Mouse (Mus musculus) bone marrow macrophage, adult 2 months (primary cell): ENCODE measurements around the gene Otoa. TPM values are rescaled to one million over a fixed set of nuclear protein-coding genes. Genes with fewer than 3 reads are reported as not detected.

Experiments
- H3K27ac ChIP-seq: 2 replicates; pipeline ENCODE4 v1.5.1; 2012; ENCODE audit warnings: low read depth, low read length; ENCODE audit not compliant: insufficient read depth
- H3K4me1 ChIP-seq: 2 replicates; pipeline ENCODE4 v1.6.1; 2012; ENCODE audit warnings: low read length; ENCODE audit not compliant: control insufficient read depth, insufficient read depth
- H3K4me3 ChIP-seq: 2 replicates; pipeline ENCODE4 v1.5.1; 2012; ENCODE audit warnings: mild to moderate bottlenecking, low read length, moderate library complexity; ENCODE audit not compliant: insufficient read depth
- CTCF ChIP-seq: IDR thresholded peaks from 2 replicates; pipeline ENCODE4 v1.5.1; 2012; ENCODE audit warnings: low read depth, mild to moderate bottlenecking, low read length, moderate library complexity
- POLR2A ChIP-seq: IDR thresholded peaks from 2 replicates; pipeline ENCODE4 v1.6.1; 2012; ENCODE audit warnings: mild to moderate bottlenecking, low read depth, low read length, borderline replicate concordance
- polyA plus RNA-seq: library from polyadenylated mRNA; stranded (reverse); fragments of >200 nt; gene quantifications from 2 replicates; pipeline ENCODE4 v1.2.4, GENCODE M21; 2012; ENCODE audit not compliant: missing spikeins, insufficient read depth, insufficient read length

Gene Otoa
- polyA plus RNA-seq, 1 experiment = not detected

- H3K27ac ChIP-seq = peak overlapping the region; percentile 98
- TF ChIP-seq CTCF (no peak), POLR2A (no peak)
- H3K4me1 ChIP-seq = peaks cover 39% of the 10 kb centered on the region
- H3K4me3 ChIP-seq = peak overlapping the region; percentile 53
Observed at GRCm38 (mm10) chr7:121075416-121075815, 6.0 kb upstream of the Otoa start.

GRCm38 (mm10) chr7:121077311-121077710 is 4.1 kb upstream of the Otoa start:
- TF ChIP-seq CTCF (no peak), POLR2A (no peak)
- Histone ChIP-seq H3K27ac (no peak overlapping the region), H3K4me1 (peaks cover 21% of the 10 kb centered on the region), H3K4me3 (no peak overlapping the region)

GRCm38 (mm10) chr7:121077829-121078228 is 3.6 kb upstream of the Otoa start:
- H3K4me3 ChIP-seq = no peak overlapping the region
- peaks cover 21% of the 10 kb centered on the region for H3K4me1 ChIP-seq
- TF ChIP-seq CTCF = no peak
- TF ChIP-seq POLR2A = no peak
- H3K27ac ChIP-seq = no peak overlapping the region

- TF ChIP-seq CTCF (no peak), POLR2A (no peak)
- peaks cover 12% of the 10 kb centered on the region for H3K4me1 ChIP-seq
- H3K27ac ChIP-seq = no peak overlapping the region
- H3K4me3 ChIP-seq = no peak overlapping the region
Observed at GRCm38 (mm10) chr7:121081816-121082215, 366 bp downstream of the Otoa start.

GRCm38 (mm10) chr7:121082949-121083513 is 1.6 kb downstream of the Otoa start:
- peaks cover 8% of the 10 kb centered on the region for H3K4me1 ChIP-seq
- TF ChIP-seq POLR2A (no peak), CTCF (no peak)
- no peak overlapping the region for H3K27ac ChIP-seq
- H3K4me3 ChIP-seq = no peak overlapping the region

- Histone ChIP-seq H3K4me3 (no peak overlapping the region), H3K4me1 (peaks cover 6% of the 10 kb centered on the region), H3K27ac (no peak overlapping the region)
- TF ChIP-seq CTCF (no peak), POLR2A (no peak)
Observed at GRCm38 (mm10) chr7:121084840-121085453, 3.5 kb downstream of the Otoa start.

GRCm38 (mm10) chr7:121085500-121085899 is 4.0 kb downstream of the Otoa start:
- Histone ChIP-seq H3K4me1 (peaks cover 6% of the 10 kb centered on the region), H3K4me3 (no peak overlapping the region), H3K27ac (no peak overlapping the region)
- TF ChIP-seq CTCF (no peak), POLR2A (no peak)

- TF ChIP-seq CTCF (peak; percentile 9; the same call in 1 of the 2 replicates), POLR2A (no peak)
- H3K27ac ChIP-seq = no peak overlapping the region
- peaks cover 6% of the 10 kb centered on the region for H3K4me1 ChIP-seq
- no peak overlapping the region for H3K4me3 ChIP-seq
Observed at GRCm38 (mm10) chr7:121088745-121089144, 7.3 kb downstream of the Otoa start.

GRCm38 (mm10) chr7:121090748-121091147 is 9.3 kb downstream of the Otoa start:
- H3K27ac ChIP-seq = no peak overlapping the region
- no peak overlapping the region for H3K4me3 ChIP-seq
- H3K4me1 ChIP-seq = peaks cover 3% of the 10 kb centered on the region
- no peak for TF ChIP-seq POLR2A
- no peak for TF ChIP-seq CTCF

- no peak overlapping the region for H3K27ac ChIP-seq
- H3K4me1 ChIP-seq = no peaks in the 10 kb centered on the region; the same call in 1 of the 2 replicates
Observed at GRCm38 (mm10) chr7:121093026-121093425, 11.6 kb downstream of the Otoa start.

More at GRCm38 (mm10) chr7:121093026-121093425, 11.6 kb downstream of the Otoa start:
- TF ChIP-seq CTCF = no peak
- TF ChIP-seq POLR2A = no peak
- no peak overlapping the region for H3K4me3 ChIP-seq
